Mouse (Mus musculus) intestine, embryonic 16.5 days (tissue): ENCODE measurements at regions not wholly inside any gene's neighbourhood (a gene's known extent, or its start where the extent isn't known, plus 50 kb on each side); places are given as distances from the start of the nearest gene placed in this dataset.

ENCODE experiments used
- ATAC-seq: fragments of 200-750 bp; cut with Nextera tagmentation; 2 replicates; pipeline ENCODE4 v1.8.0; 2017; ENCODE audit warnings: moderate TSS enrichment, moderate library complexity
- H3K27ac ChIP-seq: fragments of 300-500 bp; sonication (generic); 2 replicates; pipeline ENCODE4 v1.5.1; 2014; ENCODE audit warnings: mild to moderate bottlenecking, low read length
- H3K27me3 ChIP-seq: fragments of 300-500 bp; sonication (generic); replicated peaks from 2 replicates; pipeline ENCODE4 v1.6.1; 2014; ENCODE audit warnings: low read length, control low read depth, mixed read lengths; ENCODE audit not compliant: control insufficient read depth, insufficient read depth
- H3K36me3 ChIP-seq: fragments of 300-500 bp; sonication (generic); 2 replicates; pipeline ENCODE4 v1.6.1; 2014; ENCODE audit warnings: low read length, control low read depth; ENCODE audit not compliant: control insufficient read depth, insufficient read depth
- H3K4me1 ChIP-seq: fragments of 300-500 bp; sonication (generic); 2 replicates; pipeline ENCODE4 v1.6.1; 2014; ENCODE audit warnings: low read length, control low read depth, mixed read lengths; ENCODE audit not compliant: control insufficient read depth, insufficient read depth
- H3K4me2 ChIP-seq: fragments of 300-500 bp; sonication (generic); 2 replicates; pipeline ENCODE4 v1.6.1; 2014; ENCODE audit warnings: low read depth, low read length, control low read depth
- H3K4me3 ChIP-seq: fragments of 300-500 bp; sonication (generic); 2 replicates; pipeline ENCODE4 v1.5.1; 2014; ENCODE audit warnings: mild to moderate bottlenecking, low read length
- H3K9ac ChIP-seq: fragments of 300-500 bp; sonication (generic); 2 replicates; pipeline ENCODE4 v1.6.1; 2014; ENCODE audit warnings: low read depth, low read length
- H3K9me3 ChIP-seq: fragments of 300-500 bp; sonication (generic); 2 replicates; pipeline ENCODE4 v1.6.1; 2016; ENCODE audit warnings: low read length, control low read depth; ENCODE audit not compliant: control insufficient read depth
- WGBS: fragments of 180-500 bp; shearing (Covaris S2); extraction: QIAGEN DNeasy Blood & Tissue Kit; methylation state at CpG from one replicate; pipeline ENCODE4 v1.1.7; 2014; 5-methylcytosine and 5-hydroxymethylcytosine counted together

- H3K27me3 ChIP-seq, result no peaks in the 10 kb centered on the region
- H3K4me1 ChIP-seq, result peaks cover 6% of the 10 kb centered on the region
- no peak overlapping the region for H3K4me3 ChIP-seq
- no peaks in the 10 kb centered on the region for H3K9me3 ChIP-seq
- ATAC-seq, result peak; percentile 68
- no peak overlapping the region for H3K4me2 ChIP-seq
- no peak overlapping the region for H3K9ac ChIP-seq
- 0 out of 2 replicates have a peak overlapping the region, but pooled peaks have one; percentile 51 for H3K27ac ChIP-seq
- no peaks in the 10 kb centered on the region for H3K36me3 ChIP-seq
- WGBS, result 50% methylated on average over 21 of the region's 21 CpGs
Measured at GRCm38 (mm10) chr1:186413064-186413885, 292.5 kb downstream of the Tgfb2 start.

GRCm38 (mm10) chr1:186412296-186412695 is 293.5 kb downstream of the Tgfb2 start:
- 84% methylated on average over 2 of the region's 2 CpGs for WGBS
- no peak for ATAC-seq

GRCm38 (mm10) chr1:186408986-186409441 is 291.9 kb upstream of the Lyplal1 start:
- WGBS, result 49% methylated on average over 10 of the region's 10 CpGs
- Histone ChIP-seq H3K36me3 (no peaks in the 10 kb centered on the region), H3K4me1 (peaks cover 6% of the 10 kb centered on the region), H3K27ac (no peak overlapping the region), H3K4me2 (no peak overlapping the region), H3K9me3 (no peaks in the 10 kb centered on the region), H3K27me3 (no peaks in the 10 kb centered on the region), H3K9ac (no peak overlapping the region), H3K4me3 (no peak overlapping the region)
- ATAC-seq, result no peak

More at GRCm38 (mm10) chr1:186412296-186412695, 293.5 kb downstream of the Tgfb2 start:
- no peak overlapping the region for H3K4me3 ChIP-seq
- no peak overlapping the region for H3K9ac ChIP-seq
- H3K27me3 ChIP-seq, result no peaks in the 10 kb centered on the region
- H3K4me2 ChIP-seq, result no peak overlapping the region
- no peaks in the 10 kb centered on the region for H3K36me3 ChIP-seq
- H3K4me1 ChIP-seq, result peaks cover 6% of the 10 kb centered on the region
- H3K9me3 ChIP-seq, result no peaks in the 10 kb centered on the region
- no peak overlapping the region for H3K27ac ChIP-seq

GRCm38 (mm10) chr1:186407656-186408055 is 290.5 kb upstream of the Lyplal1 start:
- no peak overlapping the region for H3K4me2 ChIP-seq
- H3K4me1 ChIP-seq, result peaks cover 6% of the 10 kb centered on the region
- no peak overlapping the region for H3K27ac ChIP-seq
- no peaks in the 10 kb centered on the region for H3K36me3 ChIP-seq
- H3K4me3 ChIP-seq, result no peak overlapping the region
- no peak for ATAC-seq
- WGBS, result 75% methylated on average over 8 of the region's 8 CpGs
- H3K27me3 ChIP-seq, result no peaks in the 10 kb centered on the region
- no peaks in the 10 kb centered on the region for H3K9me3 ChIP-seq
- H3K9ac ChIP-seq, result no peak overlapping the region

- Histone ChIP-seq H3K4me1 (peaks cover 3% of the 10 kb centered on the region; the same call in 1 of the 2 replicates), H3K27ac (no peak overlapping the region), H3K36me3 (no peaks in the 10 kb centered on the region), H3K9ac (no peak overlapping the region), H3K4me2 (no peak overlapping the region), H3K27me3 (no peaks in the 10 kb centered on the region), H3K9me3 (no peaks in the 10 kb centered on the region), H3K4me3 (no peak overlapping the region)
- no peak for ATAC-seq
- WGBS, result 57% methylated on average over 5 of the region's 5 CpGs
Measured at GRCm38 (mm10) chr1:186405693-186406092, 288.6 kb upstream of the Lyplal1 start.

- Histone ChIP-seq H3K27me3 (no peaks in the 10 kb centered on the region), H3K9me3 (no peaks in the 10 kb centered on the region), H3K4me3 (no peak overlapping the region), H3K4me1 (peaks cover 3% of the 10 kb centered on the region; the same call in 1 of the 2 replicates), H3K4me2 (no peak overlapping the region), H3K27ac (no peak overlapping the region), H3K9ac (no peak overlapping the region), H3K36me3 (no peaks in the 10 kb centered on the region)
- WGBS, result 13% methylated on average over 8 of the region's 8 CpGs
- peak; percentile 64; the same call in 1 of the 2 replicates for ATAC-seq
Measured at GRCm38 (mm10) chr1:186399762-186400161, 282.7 kb upstream of the Lyplal1 start.

GRCm38 (mm10) chr1:186393005-186393404 is 275.9 kb upstream of the Lyplal1 start:
- Histone ChIP-seq H3K4me3 (no peak overlapping the region), H3K27me3 (no peaks in the 10 kb centered on the region), H3K4me1 (no peaks in the 10 kb centered on the region), H3K9ac (no peak overlapping the region), H3K36me3 (no peaks in the 10 kb centered on the region), H3K4me2 (no peak overlapping the region), H3K27ac (no peak overlapping the region), H3K9me3 (no peaks in the 10 kb centered on the region)
- 57% methylated on average over 5 of the region's 5 CpGs for WGBS
- ATAC-seq, result no peak

- WGBS, result 78% methylated on average over 4 of the region's 4 CpGs
- no peak overlapping the region for H3K4me2 ChIP-seq
- no peaks in the 10 kb centered on the region for H3K9me3 ChIP-seq
- no peak overlapping the region for H3K4me3 ChIP-seq
- no peaks in the 10 kb centered on the region for H3K27me3 ChIP-seq
- H3K9ac ChIP-seq, result no peak overlapping the region
- H3K27ac ChIP-seq, result no peak overlapping the region
- no peak for ATAC-seq
- H3K4me1 ChIP-seq, result no peaks in the 10 kb centered on the region
- no peaks in the 10 kb centered on the region for H3K36me3 ChIP-seq
Measured at GRCm38 (mm10) chr1:186384440-186384839, 267.3 kb upstream of the Lyplal1 start.

- Histone ChIP-seq H3K9ac (no peak overlapping the region), H3K27ac (no peak overlapping the region), H3K27me3 (no peaks in the 10 kb centered on the region), H3K36me3 (no peaks in the 10 kb centered on the region), H3K4me1 (no peaks in the 10 kb centered on the region), H3K4me3 (no peak overlapping the region), H3K9me3 (no peaks in the 10 kb centered on the region), H3K4me2 (no peak overlapping the region)
- no peak for ATAC-seq
- 74% methylated on average over 2 of the region's 2 CpGs for WGBS
Measured at GRCm38 (mm10) chr1:186383453-186383852, 266.3 kb upstream of the Lyplal1 start.
